Mouse (Mus musculus): ENCODE results near the gene Tshz3. TPM values are rescaled to one million over a fixed set of nuclear protein-coding genes. Genes with fewer than 3 reads are reported as not detected.

Tshz3 gene
- total and polyA plus RNA-seq, 2 experiments from 2014 or later, result 1.3 TPM

- Histone ChIP-seq H3K36me3 (replicated peaks; ENCODE audit: control insufficient read depth, insufficient read depth, low read length) (no peaks in the 10 kb centered on the region), H3K9me3 (replicated peaks; ENCODE audit: control insufficient read depth, low read length) (no peaks in the 10 kb centered on the region), H3K27ac (ENCODE audit: low read depth) (no peak overlapping the region), H3K27me3 (ENCODE audit: control insufficient read depth, insufficient read depth, low read length) (no peaks in the 10 kb centered on the region), H3K4me2 (ENCODE audit: low read depth, low read length) (no peak overlapping the region), H3K4me3 (ENCODE audit: low read depth, low read length) (no peak overlapping the region), H3K9ac (replicated peaks; ENCODE audit: low read depth, low read length) (no peak overlapping the region), H3K4me1 (ENCODE audit: control insufficient read depth, insufficient read depth) (no peaks in the 10 kb centered on the region)
- DNase-seq (ENCODE audit: low spot score) (no peak), ATAC-seq (ENCODE audit: insufficient read depth, low read depth) (no peak)
- TF ChIP-seq CTCF (IDR thresholded peaks at IDR 0.05; ENCODE audit: low read depth) (no peak), EP300 (IDR thresholded peaks at IDR 0.05; ENCODE audit: low read depth) (no peak)
- 75% methylated on average over 8 of the region's 8 CpGs for WGBS
Observed at GRCm38 (mm10) chr7:36767501-36768092, 69.7 kb downstream of the Tshz3 start.

- WGBS, result 78% methylated on average over 7 of the region's 7 CpGs
- no peaks in the 10 kb centered on the region for H3K27me3 ChIP-seq (ENCODE audit: control insufficient read depth, insufficient read depth, low read length)
Observed at GRCm38 (mm10) chr7:36773086-36773485, 75.2 kb downstream of the Tshz3 start.

GRCm38 (mm10) chr7:36776956-36777355, 79.0 kb downstream of the Tshz3 start:
- ATAC-seq (ENCODE audit: insufficient read depth, low read depth), result no peak
- H3K27me3 ChIP-seq (ENCODE audit: control insufficient read depth, insufficient read depth, low read length), result no peaks in the 10 kb centered on the region
- H3K4me3 ChIP-seq (ENCODE audit: low read depth, low read length), result no peak overlapping the region
- WGBS, result 76% methylated on average over 4 of the region's 4 CpGs
- no peak overlapping the region for H3K27ac ChIP-seq (ENCODE audit: low read depth)
- TF ChIP-seq EP300 (IDR thresholded peaks at IDR 0.05; ENCODE audit: low read depth) (no peak), CTCF (IDR thresholded peaks at IDR 0.05; ENCODE audit: low read depth) (no peak)
- H3K4me2 ChIP-seq (ENCODE audit: low read depth, low read length), result no peak overlapping the region
- H3K9me3 ChIP-seq (replicated peaks; ENCODE audit: control insufficient read depth, low read length), result no peaks in the 10 kb centered on the region
- no peaks in the 10 kb centered on the region for H3K36me3 ChIP-seq (replicated peaks; ENCODE audit: control insufficient read depth, insufficient read depth, low read length)
- H3K4me1 ChIP-seq (ENCODE audit: control insufficient read depth, insufficient read depth), result no peaks in the 10 kb centered on the region
- DNase-seq (ENCODE audit: low spot score), result no peak
- no peak overlapping the region for H3K9ac ChIP-seq (replicated peaks; ENCODE audit: low read depth, low read length)

More at GRCm38 (mm10) chr7:36773086-36773485, 75.2 kb downstream of the Tshz3 start:
- Histone ChIP-seq H3K36me3 (replicated peaks; ENCODE audit: control insufficient read depth, insufficient read depth, low read length) (no peaks in the 10 kb centered on the region), H3K27ac (ENCODE audit: low read depth) (no peak overlapping the region), H3K4me1 (ENCODE audit: control insufficient read depth, insufficient read depth) (no peaks in the 10 kb centered on the region), H3K9ac (replicated peaks; ENCODE audit: low read depth, low read length) (no peak overlapping the region), H3K4me3 (ENCODE audit: low read depth, low read length) (no peak overlapping the region), H3K9me3 (replicated peaks; ENCODE audit: control insufficient read depth, low read length) (no peaks in the 10 kb centered on the region), H3K4me2 (ENCODE audit: low read depth, low read length) (no peak overlapping the region)
- TF ChIP-seq CTCF (IDR thresholded peaks at IDR 0.05; ENCODE audit: low read depth), result no peak
- no peak for TF ChIP-seq EP300 (IDR thresholded peaks at IDR 0.05; ENCODE audit: low read depth)
- DNase-seq (ENCODE audit: low spot score) (no peak), ATAC-seq (ENCODE audit: insufficient read depth, low read depth) (no peak)

GRCm38 (mm10) chr7:36778456-36778855, 80.5 kb downstream of the Tshz3 start:
- no peak overlapping the region for H3K9ac ChIP-seq (replicated peaks; ENCODE audit: low read depth, low read length)
- H3K36me3 ChIP-seq (replicated peaks; ENCODE audit: control insufficient read depth, insufficient read depth, low read length), result no peaks in the 10 kb centered on the region
- no peak for TF ChIP-seq CTCF (IDR thresholded peaks at IDR 0.05; ENCODE audit: low read depth)
- TF ChIP-seq EP300 (IDR thresholded peaks at IDR 0.05; ENCODE audit: low read depth), result no peak
- H3K4me3 ChIP-seq (ENCODE audit: low read depth, low read length), result no peak overlapping the region
- H3K4me1 ChIP-seq (ENCODE audit: control insufficient read depth, insufficient read depth), result no peaks in the 10 kb centered on the region
- H3K27me3 ChIP-seq (ENCODE audit: control insufficient read depth, insufficient read depth, low read length), result no peaks in the 10 kb centered on the region
- no peak for ATAC-seq (ENCODE audit: insufficient read depth, low read depth)
- no peaks in the 10 kb centered on the region for H3K9me3 ChIP-seq (replicated peaks; ENCODE audit: control insufficient read depth, low read length)
- no peak overlapping the region for H3K4me2 ChIP-seq (ENCODE audit: low read depth, low read length)
- WGBS, result 86% methylated on average over 11 of the region's 11 CpGs
- DNase-seq (ENCODE audit: low spot score), result no peak
- no peak overlapping the region for H3K27ac ChIP-seq (ENCODE audit: low read depth)

- Histone ChIP-seq H3K4me2 (ENCODE audit: low read depth, low read length) (no peak overlapping the region), H3K9ac (replicated peaks; ENCODE audit: low read depth, low read length) (no peak overlapping the region)
- WGBS, result 67% methylated on average over 4 of the region's 4 CpGs
Observed at GRCm38 (mm10) chr7:36784243-36784773, 86.4 kb downstream of the Tshz3 start.

More at GRCm38 (mm10) chr7:36784243-36784773, 86.4 kb downstream of the Tshz3 start:
- no peaks in the 10 kb centered on the region for H3K9me3 ChIP-seq (replicated peaks; ENCODE audit: control insufficient read depth, low read length)
- ATAC-seq (ENCODE audit: insufficient read depth, low read depth) (no peak), DNase-seq (ENCODE audit: low spot score) (no peak)
- no peaks in the 10 kb centered on the region for H3K36me3 ChIP-seq (replicated peaks; ENCODE audit: control insufficient read depth, insufficient read depth, low read length)
- H3K27ac ChIP-seq (ENCODE audit: low read depth), result no peak overlapping the region
- H3K27me3 ChIP-seq (ENCODE audit: control insufficient read depth, insufficient read depth, low read length), result no peaks in the 10 kb centered on the region
- H3K4me1 ChIP-seq (ENCODE audit: control insufficient read depth, insufficient read depth), result no peaks in the 10 kb centered on the region
- no peak for TF ChIP-seq EP300 (IDR thresholded peaks at IDR 0.05; ENCODE audit: low read depth)
- TF ChIP-seq CTCF (IDR thresholded peaks at IDR 0.05; ENCODE audit: low read depth), result no peak
- H3K4me3 ChIP-seq (ENCODE audit: low read depth, low read length), result no peak overlapping the region
